Mouse (Mus musculus): ENCODE data around the gene Rbm18.

Gene Rbm18

DNA sequence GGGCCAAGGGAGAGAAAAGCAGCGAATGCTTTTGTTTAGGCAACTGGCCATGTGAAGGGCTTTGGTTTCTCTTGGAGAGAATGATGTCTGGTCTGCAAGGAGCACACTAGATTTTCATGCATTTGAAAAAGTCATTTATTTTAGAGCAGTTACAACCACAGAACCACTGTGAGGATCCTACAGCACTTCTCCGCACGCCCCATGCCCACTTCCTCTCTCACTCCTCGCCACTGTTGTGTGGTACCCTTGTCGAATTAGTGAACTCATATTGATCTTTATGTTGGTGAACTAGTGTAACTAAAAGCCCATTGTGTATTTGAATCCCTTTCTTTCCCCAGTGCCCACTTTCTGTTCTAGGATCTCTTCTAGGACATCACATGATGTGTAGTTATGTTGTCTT, 61.4 kb downstream of the Rbm18 start:
- no peak for DNase-seq (ENCODE audit: inconsistent age in 2 of 2, low spot score in 1 of 2)

DNA sequence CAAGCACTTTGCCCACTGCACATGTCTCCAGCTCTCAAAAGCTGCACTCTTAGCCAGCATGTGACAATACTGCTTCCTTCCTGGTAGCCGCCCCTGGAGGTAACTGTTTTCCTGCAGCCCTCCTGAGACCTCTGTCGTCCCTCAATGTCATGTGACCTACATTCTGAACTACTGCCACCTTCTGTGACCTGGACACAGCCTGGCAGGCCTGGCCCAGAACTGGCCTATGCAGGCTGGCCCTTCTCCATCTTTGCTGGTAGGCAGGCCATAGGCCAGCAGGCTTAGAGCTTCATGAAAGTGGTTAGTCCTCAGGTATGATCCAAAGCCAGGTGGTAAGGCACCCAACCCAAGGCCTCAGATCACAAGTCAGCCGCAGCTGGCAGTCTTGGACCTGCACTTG, 62.8 kb downstream of the Rbm18 start:
- peak in 1 of 2 experiments; percentile 46 for DNase-seq (ENCODE audit: inconsistent age in 2 of 2, low spot score in 1 of 2)

GRCm38 (mm10) chr2:36071660-36072305, 64.8 kb downstream of the Rbm18 start:
- no peak for DNase-seq (ENCODE audit: inconsistent age in 2 of 2, low spot score in 1 of 2)

GRCm38 (mm10) chr2:36067132-36067531, 69.4 kb downstream of the Rbm18 start:
- DNase-seq (ENCODE audit: inconsistent age in 2 of 2, low spot score in 1 of 2), result no peak

Measured in adrenal gland, adult (tissue).